Mouse (Mus musculus): ENCODE results near the gene Ywhag. TPM values are rescaled to one million over a fixed set of nuclear protein-coding genes. Genes with fewer than 3 reads are reported as not detected.

The Ywhag gene
- polyA plus RNA-seq, 1 experiment from 2014 or later = 147 TPM

GRCm38 (mm10) chr5:135968781-135969180, 34.4 kb upstream of the Ywhag start:
- Histone ChIP-seq H3K36me3 (ENCODE audit: control insufficient read depth, insufficient read depth, low read length) (no peaks in the 10 kb centered on the region), H3K4me2 (ENCODE audit: low read depth, low read length, severe bottlenecking) (no peak overlapping the region), H3K9me3 (ENCODE audit: control insufficient read depth, low read length) (no peaks in the 10 kb centered on the region), H3K27me3 (ENCODE audit: control insufficient read depth, insufficient read depth, low read length) (peaks cover 2% of the 10 kb centered on the region; the same call in 1 of the 2 replicates), H3K4me3 (ENCODE audit: low read depth, low read length) (no peak overlapping the region), H3K27ac (ENCODE audit: low read depth, low read length) (no peak overlapping the region), H3K4me1 (replicated peaks; ENCODE audit: control insufficient read depth, insufficient read depth, low read length) (peaks cover 4% of the 10 kb centered on the region; the same call in 1 of the 2 replicates), H3K9ac (ENCODE audit: low read length) (no peak overlapping the region)
- ATAC-seq (replicated peaks; ENCODE audit: low FRiP score) (no peak), DNase-seq (ENCODE audit: low spot score) (no peak)
- WGBS = 62% methylated on average over 1 of the region's 1 CpGs

GRCm38 (mm10) chr5:135966866-135967265, 32.5 kb upstream of the Ywhag start:
- Histone ChIP-seq H3K36me3 (ENCODE audit: control insufficient read depth, insufficient read depth, low read length) (no peaks in the 10 kb centered on the region), H3K27ac (ENCODE audit: low read depth, low read length) (no peak overlapping the region), H3K27me3 (ENCODE audit: control insufficient read depth, insufficient read depth, low read length) (peaks cover 2% of the 10 kb centered on the region; the same call in 1 of the 2 replicates), H3K9ac (ENCODE audit: low read length) (no peak overlapping the region), H3K4me2 (ENCODE audit: low read depth, low read length, severe bottlenecking) (no peak overlapping the region), H3K9me3 (ENCODE audit: control insufficient read depth, low read length) (no peaks in the 10 kb centered on the region), H3K4me3 (ENCODE audit: low read depth, low read length) (no peak overlapping the region), H3K4me1 (replicated peaks; ENCODE audit: control insufficient read depth, insufficient read depth, low read length) (peaks cover 7% of the 10 kb centered on the region; the same call in 1 of the 2 replicates)
- DNase-seq (ENCODE audit: low spot score) (no peak), ATAC-seq (replicated peaks; ENCODE audit: low FRiP score) (no peak)
- 66% methylated on average over 9 of the region's 9 CpGs for WGBS

- Histone ChIP-seq H3K9me3 (ENCODE audit: control insufficient read depth, low read length) (no peaks in the 10 kb centered on the region), H3K36me3 (ENCODE audit: control insufficient read depth, insufficient read depth, low read length) (no peaks in the 10 kb centered on the region), H3K9ac (ENCODE audit: low read length) (no peak overlapping the region), H3K4me2 (ENCODE audit: low read depth, low read length, severe bottlenecking) (peak overlapping the region; percentile 37; the same call in 1 of the 2 replicates), H3K4me1 (replicated peaks; ENCODE audit: control insufficient read depth, insufficient read depth, low read length) (peaks cover 7% of the 10 kb centered on the region; the same call in 1 of the 2 replicates), H3K27ac (ENCODE audit: low read depth, low read length) (no peak overlapping the region), H3K4me3 (ENCODE audit: low read depth, low read length) (no peak overlapping the region), H3K27me3 (ENCODE audit: control insufficient read depth, insufficient read depth, low read length) (peaks cover 2% of the 10 kb centered on the region; the same call in 1 of the 2 replicates)
- DNase-seq (ENCODE audit: low spot score) (no peak), ATAC-seq (replicated peaks; ENCODE audit: low FRiP score) (no peak)
- WGBS = 12% methylated on average over 24 of the region's 24 CpGs
These were observed 31.1 kb upstream of the Ywhag start for GRCm38 (mm10) chr5:135965501-135965930.

- WGBS = 6% methylated on average over 6 of the region's 6 CpGs
- ATAC-seq (replicated peaks; ENCODE audit: low FRiP score) (no peak), DNase-seq (ENCODE audit: low spot score) (no peak)
- no peaks in the 10 kb centered on the region for H3K9me3 ChIP-seq (ENCODE audit: control insufficient read depth, low read length)
- peaks cover 2% of the 10 kb centered on the region; the same call in 1 of the 2 replicates for H3K27me3 ChIP-seq (ENCODE audit: control insufficient read depth, insufficient read depth, low read length)
- no peaks in the 10 kb centered on the region for H3K36me3 ChIP-seq (ENCODE audit: control insufficient read depth, insufficient read depth, low read length)
- H3K4me2 ChIP-seq (ENCODE audit: low read depth, low read length, severe bottlenecking) = peak overlapping the region; percentile 99
- peak overlapping the region; percentile 86 for H3K9ac ChIP-seq (ENCODE audit: low read length)
- peak overlapping the region; percentile 92 for H3K27ac ChIP-seq (ENCODE audit: low read depth, low read length)
- peaks cover 7% of the 10 kb centered on the region; the same call in 1 of the 2 replicates for H3K4me1 ChIP-seq (replicated peaks; ENCODE audit: control insufficient read depth, insufficient read depth, low read length)
- peak overlapping the region; percentile 55 for H3K4me3 ChIP-seq (ENCODE audit: low read depth, low read length)
These were observed 28.8 kb upstream of the Ywhag start for GRCm38 (mm10) chr5:135963280-135963627.

GRCm38 (mm10) chr5:135962492-135963279, 28.3 kb upstream of the Ywhag start:
- Histone ChIP-seq H3K4me3 (ENCODE audit: low read depth, low read length) (peak overlapping the region; percentile 55), H3K36me3 (ENCODE audit: control insufficient read depth, insufficient read depth, low read length) (no peaks in the 10 kb centered on the region), H3K9ac (ENCODE audit: low read length) (peak overlapping the region; percentile 86), H3K4me1 (replicated peaks; ENCODE audit: control insufficient read depth, insufficient read depth, low read length) (peaks cover 7% of the 10 kb centered on the region; the same call in 1 of the 2 replicates), H3K4me2 (ENCODE audit: low read depth, low read length, severe bottlenecking) (peak overlapping the region; percentile 99), H3K27me3 (ENCODE audit: control insufficient read depth, insufficient read depth, low read length) (peaks cover 2% of the 10 kb centered on the region; the same call in 1 of the 2 replicates), H3K27ac (ENCODE audit: low read depth, low read length) (peak overlapping the region; percentile 92), H3K9me3 (ENCODE audit: control insufficient read depth, low read length) (no peaks in the 10 kb centered on the region)
- peak; percentile 98 for DNase-seq (ENCODE audit: low spot score)
- peak; percentile 96 for ATAC-seq (replicated peaks; ENCODE audit: low FRiP score)
- WGBS = 1% methylated on average over 64 of the region's 64 CpGs

GRCm38 (mm10) chr5:135962125-135962491, 27.7 kb upstream of the Ywhag start:
- H3K27ac ChIP-seq (ENCODE audit: low read depth, low read length) = peak overlapping the region; percentile 92
- H3K9ac ChIP-seq (ENCODE audit: low read length) = peak overlapping the region; percentile 46
- peak overlapping the region; percentile 99 for H3K4me2 ChIP-seq (ENCODE audit: low read depth, low read length, severe bottlenecking)
- no peak for ATAC-seq (replicated peaks; ENCODE audit: low FRiP score)
- DNase-seq (ENCODE audit: low spot score) = no peak
- H3K27me3 ChIP-seq (ENCODE audit: control insufficient read depth, insufficient read depth, low read length) = peaks cover 2% of the 10 kb centered on the region; the same call in 1 of the 2 replicates
- H3K36me3 ChIP-seq (ENCODE audit: control insufficient read depth, insufficient read depth, low read length) = no peaks in the 10 kb centered on the region
- H3K4me3 ChIP-seq (ENCODE audit: low read depth, low read length) = peak overlapping the region; percentile 55
- H3K4me1 ChIP-seq (replicated peaks; ENCODE audit: control insufficient read depth, insufficient read depth, low read length) = peaks cover 9% of the 10 kb centered on the region; the same call in 1 of the 2 replicates
- H3K9me3 ChIP-seq (ENCODE audit: control insufficient read depth, low read length) = no peaks in the 10 kb centered on the region
- WGBS = under 1% methylated on average over 11 of the region's 11 CpGs

GRCm38 (mm10) chr5:135960909-135961635, 26.7 kb upstream of the Ywhag start:
- H3K4me1 ChIP-seq (replicated peaks; ENCODE audit: control insufficient read depth, insufficient read depth, low read length) = peaks cover 10% of the 10 kb centered on the region; the same call in 1 of the 2 replicates
- H3K36me3 ChIP-seq (ENCODE audit: control insufficient read depth, insufficient read depth, low read length) = no peaks in the 10 kb centered on the region
- H3K4me2 ChIP-seq (ENCODE audit: low read depth, low read length, severe bottlenecking) = no peak overlapping the region
- no peak overlapping the region for H3K4me3 ChIP-seq (ENCODE audit: low read depth, low read length)
- ATAC-seq (replicated peaks; ENCODE audit: low FRiP score) = no peak
- H3K27ac ChIP-seq (ENCODE audit: low read depth, low read length) = no peak overlapping the region; the same call in 1 of the 2 replicates
- H3K27me3 ChIP-seq (ENCODE audit: control insufficient read depth, insufficient read depth, low read length) = peaks cover 2% of the 10 kb centered on the region; the same call in 1 of the 2 replicates
- H3K9me3 ChIP-seq (ENCODE audit: control insufficient read depth, low read length) = no peaks in the 10 kb centered on the region
- no peak for DNase-seq (ENCODE audit: low spot score)
- H3K9ac ChIP-seq (ENCODE audit: low read length) = no peak overlapping the region
- WGBS = 96% methylated on average over 15 of the region's 15 CpGs

GRCm38 (mm10) chr5:135959911-135960310, 25.5 kb upstream of the Ywhag start:
- no peak overlapping the region for H3K4me3 ChIP-seq (ENCODE audit: low read depth, low read length)
- WGBS = 93% methylated on average over 7 of the region's 7 CpGs
- peaks cover 7% of the 10 kb centered on the region; the same call in 1 of the 2 replicates for H3K4me1 ChIP-seq (replicated peaks; ENCODE audit: control insufficient read depth, insufficient read depth, low read length)
- H3K27ac ChIP-seq (ENCODE audit: low read depth, low read length) = no peak overlapping the region
- no peaks in the 10 kb centered on the region for H3K9me3 ChIP-seq (ENCODE audit: control insufficient read depth, low read length)
- ATAC-seq (replicated peaks; ENCODE audit: low FRiP score) = no peak
- H3K36me3 ChIP-seq (ENCODE audit: control insufficient read depth, insufficient read depth, low read length) = no peaks in the 10 kb centered on the region
- no peak for DNase-seq (ENCODE audit: low spot score)
- no peak overlapping the region for H3K9ac ChIP-seq (ENCODE audit: low read length)
- H3K4me2 ChIP-seq (ENCODE audit: low read depth, low read length, severe bottlenecking) = no peak overlapping the region
- no peaks in the 10 kb centered on the region for H3K27me3 ChIP-seq (ENCODE audit: control insufficient read depth, insufficient read depth, low read length)
